ENCODE assay signal across 8 mouse cellular contexts in the genomic region with DNA sequence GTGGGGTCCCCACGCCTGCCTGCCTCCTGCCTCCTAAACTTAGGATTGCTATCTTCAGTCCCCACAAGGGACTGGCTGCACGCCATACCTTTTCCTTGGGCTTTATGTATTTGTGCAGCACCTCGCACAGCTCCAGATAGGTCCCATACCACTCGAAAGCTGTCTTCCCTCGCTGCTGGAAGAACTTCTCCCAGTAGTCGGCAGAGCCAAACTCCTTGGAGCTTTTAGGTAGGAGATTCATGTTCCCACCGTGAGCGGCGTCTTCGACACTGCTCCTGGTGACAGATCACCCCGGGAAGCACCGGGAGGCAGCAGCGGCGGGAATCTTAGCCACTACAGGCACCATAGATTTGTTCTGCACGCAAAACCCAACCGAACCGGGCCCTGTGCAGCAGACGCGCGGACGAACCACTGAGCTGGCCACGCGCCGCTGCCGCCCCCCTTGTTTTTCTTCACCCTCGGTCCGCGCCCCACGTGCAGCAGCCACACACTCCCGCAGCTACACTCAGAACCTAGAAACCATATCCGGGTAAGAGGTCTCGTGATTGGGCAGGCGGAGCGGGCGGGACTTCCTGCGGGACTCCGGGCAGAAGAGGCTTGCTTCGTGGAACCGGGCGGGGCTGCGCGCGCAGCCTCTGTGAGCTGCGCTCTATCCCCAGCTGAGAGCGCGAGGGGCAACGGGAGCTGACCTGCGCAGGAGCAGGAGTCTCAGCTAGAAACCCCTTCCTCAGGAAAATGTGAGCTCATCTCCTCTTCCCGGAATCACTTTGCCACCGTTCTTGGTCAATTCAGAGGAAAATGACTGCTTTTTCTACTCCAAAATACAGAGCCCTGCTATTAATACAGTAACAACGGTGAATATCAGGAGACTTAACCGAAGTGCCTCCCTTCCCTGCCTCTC. TPM values are rescaled to one million over a fixed set of nuclear protein-coding genes. Genes with fewer than 3 reads are reported as not detected.
DNase-seq lines count a peak whose midpoint lies in the region; ATAC-seq lines count a peak whose summit lies in the region.

Mettl13 (minus strand) TSS at position 536 of the 901 bp plus-strand sequence.

- DNase-seq in adipocyte (ENCODE audit: low spot score) = peak; percentile 91
- DNase-seq in embryo, embryonic 10 days (ENCODE audit: low spot score) = peak; percentile 94
- peak; percentile 83 for DNase-seq in gastrocnemius, postnatal 10 days
- peak; percentile 89 to 94 for DNase-seq in left cerebral cortex, postnatal 10 days (ENCODE audit: extremely low spot score in 1 of 2, low spot score in 2 of 2)
- DNase-seq in right cerebral cortex, postnatal 36 days (ENCODE audit: low spot score in 2 of 2) = peak; percentile 87 to 91
- DNase-seq in yolk sac, embryonic 10.5 days (ENCODE audit: low spot score) = peak; percentile 94

- ATAC-seq in inflammation-experienced regulatory T-cells, adult 6 months = peak; percentile 99
- peak; percentile 98 for ATAC-seq in megakaryocyte-erythroid progenitor cell, adult 5-6 weeks (replicated peaks; ENCODE audit: low FRiP score, low TSS enrichment, poor library complexity, severe bottlenecking)

- intact Hi-C loops in left cerebral cortex, postnatal 10 days (cut with DNase I) = loop anchor here (2.0 to 10.0 kb wide), 2 partner anchors 117 to 573 kb away; partner anchors contain the start of gene 4930558K02Rik

RNA-seq across cellular contexts. Expression of gene Mettl13, which starts in this region (rescaled TPM):
- total RNA-seq in gastrocnemius, postnatal 10 days (2021) = 1 to 10 TPM; 7.0 to 8.6 TPM
- polyA plus RNA-seq in inflammation-experienced regulatory T-cells, adult 6 months (2017; shearing (Covaris generic)) = 1 to 10 TPM; 5.6 to 9.6 (median 8.8) TPM
- total RNA-seq in left cerebral cortex, postnatal 10 days (2021) = 10 to 100 TPM; 11.4 to 14.4 TPM
- total RNA-seq in megakaryocyte-erythroid progenitor cell, adult 5-6 weeks (2014; fragmentation: Nextera tagmentation) = 17.3 and 22.4 TPM in 2 replicates
- 24.9 and 29.0 TPM in 2 replicates for total RNA-seq in megakaryocyte-erythroid progenitor cell, adult 5-6 weeks (2017)

Comparison
In these comparisons a context has a peak if more than half of its experiments do, and no peak if none do; other contexts are left out.
1. Peak in every context shown above with its lines: DNase-seq and ATAC-seq.